Mouse (Mus musculus) embryo, embryonic 11.5 days (tissue): Measurements from ENCODE around the gene Manba.
"Not testable (repeated sequence)": the region's sequence is repeated elsewhere in the genome, so short reads cannot be mapped to it uniquely, and the experiment has no call there.

Experiments used
- DNase-seq: peaks from one replicate; pipeline ENCODE4 v3.0.0-alpha.2; 2012; ENCODE audit warnings: low read depth, low spot score

Gene Manba

DNA sequence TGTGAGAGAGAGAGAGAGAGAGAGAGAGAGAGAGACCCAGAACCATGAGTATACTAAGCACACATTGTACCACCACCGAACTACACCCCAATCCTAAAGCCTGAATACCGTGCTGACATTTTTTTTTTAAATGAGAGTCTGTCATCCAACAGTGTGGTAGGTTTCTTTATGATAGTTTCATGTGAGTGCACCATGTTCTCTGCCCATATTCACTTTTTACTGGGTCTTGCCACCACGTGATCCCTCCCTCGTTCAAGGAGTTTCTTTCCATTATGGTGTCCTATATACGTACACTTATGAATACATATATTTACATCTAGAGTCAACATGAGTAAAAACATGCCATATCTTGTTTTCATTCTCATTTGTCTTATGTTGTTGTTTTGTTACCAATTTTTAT lies 940 bp downstream of the Manba start:
- DNase-seq = no peak

DNA sequence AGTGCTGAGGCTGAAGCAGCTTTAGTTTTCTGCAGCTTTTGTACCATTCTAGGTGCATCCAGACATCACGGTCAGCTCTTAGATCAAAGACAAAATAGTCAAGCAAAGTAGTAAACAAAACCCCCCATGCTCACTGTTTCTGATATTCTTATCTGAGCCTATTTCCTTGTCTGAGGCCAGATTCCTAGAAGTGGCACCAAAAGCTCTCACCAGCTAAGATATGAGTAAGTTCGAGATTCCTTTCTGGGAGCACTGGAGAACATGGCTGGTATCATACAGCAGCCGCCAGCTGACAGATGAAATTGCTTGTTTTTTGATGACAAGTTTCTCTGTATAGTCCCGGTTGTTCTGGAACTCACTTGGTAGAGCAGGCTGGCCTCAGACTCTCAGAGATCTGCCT lies 2.4 kb downstream of the Manba start:
- DNase-seq = no peak

DNA sequence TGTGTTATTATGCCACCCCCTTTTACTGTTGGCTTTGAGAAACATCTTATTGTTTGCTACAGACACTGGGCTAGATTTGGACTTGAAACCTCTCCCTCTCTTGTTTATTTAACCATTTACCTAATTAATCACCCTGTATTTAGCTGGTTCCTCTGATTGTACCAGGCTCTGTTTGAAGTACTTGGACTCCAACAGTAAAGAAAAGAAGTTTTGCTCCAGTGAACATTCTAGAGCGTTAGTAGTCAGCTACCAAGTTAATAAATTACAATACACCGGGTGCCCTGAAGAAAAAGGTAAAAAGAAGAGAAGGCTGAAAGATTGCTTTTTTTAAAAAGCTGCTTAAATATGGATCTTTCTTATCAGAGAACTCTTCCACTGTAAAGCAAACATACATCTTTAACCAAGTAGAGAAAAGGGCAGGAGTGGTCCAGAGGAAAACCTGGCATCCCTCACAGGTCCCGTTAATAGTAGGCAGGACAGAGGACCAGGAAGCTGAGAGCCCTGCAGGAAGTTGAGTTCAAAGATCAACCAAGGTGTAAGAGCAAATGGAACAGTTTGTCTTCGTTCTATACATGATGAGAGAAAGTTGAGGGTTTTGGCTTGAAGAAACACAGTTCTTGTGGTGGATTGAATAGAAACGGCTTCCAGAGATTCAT lies 4.6 kb downstream of the Manba start:
- no peak for DNase-seq

DNA sequence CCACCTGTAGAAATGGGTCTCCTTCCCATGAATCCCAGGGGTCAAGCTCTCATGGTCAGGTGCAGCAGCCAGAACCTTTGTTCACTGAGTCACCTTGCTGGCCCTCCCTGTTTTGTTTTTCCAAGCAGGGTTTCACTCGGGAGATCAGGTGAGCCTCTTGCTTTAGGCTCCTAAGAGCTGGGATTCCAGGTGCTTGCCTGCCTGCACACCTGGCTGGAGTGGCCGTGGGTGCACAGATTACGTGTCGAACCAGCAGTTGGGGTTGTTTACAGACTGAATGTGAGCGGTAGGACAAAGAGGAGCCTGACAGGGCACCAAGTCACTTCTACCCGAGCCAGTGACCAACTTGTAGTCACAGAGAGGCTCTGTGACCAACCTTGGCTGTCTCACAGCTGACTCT lies 5.7 kb downstream of the Manba start:
- DNase-seq = no peak

DNA sequence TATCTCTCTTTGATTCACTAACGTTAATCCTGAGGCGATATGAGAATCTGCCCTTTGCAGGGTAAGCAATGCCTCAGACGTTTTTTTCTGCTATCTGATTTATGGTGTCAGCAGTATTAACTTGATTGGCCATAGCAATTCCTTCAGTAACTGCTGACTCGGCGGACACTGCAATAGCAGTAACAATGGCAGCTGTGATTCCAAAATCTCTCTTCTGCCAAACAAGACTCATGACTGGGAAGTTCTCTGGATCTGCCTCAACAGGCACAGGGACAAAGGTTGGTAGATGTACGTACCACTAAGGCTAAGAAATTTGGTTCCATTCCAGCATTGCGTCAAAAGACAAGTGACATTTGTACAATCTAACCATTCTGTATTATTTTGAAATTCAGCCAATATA lies 7.9 kb downstream of the Manba start:
- DNase-seq = not testable (repeated sequence)

DNA sequence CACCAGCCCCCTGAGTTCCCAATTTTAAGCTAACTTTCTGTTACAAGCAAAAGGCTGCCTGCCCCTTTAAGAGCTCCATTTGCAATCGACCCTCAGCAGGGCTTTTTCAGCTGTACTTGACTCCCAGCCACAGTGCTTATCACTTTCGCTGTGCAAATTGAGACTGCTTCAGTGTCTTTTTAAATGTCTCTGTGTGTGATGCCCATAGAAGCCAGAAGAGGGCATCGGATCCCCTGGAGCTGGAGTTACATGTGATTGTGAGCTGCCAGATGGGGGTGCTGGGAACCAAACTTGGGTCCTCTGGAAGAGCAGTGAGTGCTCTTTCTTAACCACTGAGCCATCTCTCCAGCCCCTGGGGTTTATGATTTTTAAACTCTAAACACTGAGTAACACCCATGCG lies 12.5 kb downstream of the Manba start:
- DNase-seq = not testable (repeated sequence)

DNA sequence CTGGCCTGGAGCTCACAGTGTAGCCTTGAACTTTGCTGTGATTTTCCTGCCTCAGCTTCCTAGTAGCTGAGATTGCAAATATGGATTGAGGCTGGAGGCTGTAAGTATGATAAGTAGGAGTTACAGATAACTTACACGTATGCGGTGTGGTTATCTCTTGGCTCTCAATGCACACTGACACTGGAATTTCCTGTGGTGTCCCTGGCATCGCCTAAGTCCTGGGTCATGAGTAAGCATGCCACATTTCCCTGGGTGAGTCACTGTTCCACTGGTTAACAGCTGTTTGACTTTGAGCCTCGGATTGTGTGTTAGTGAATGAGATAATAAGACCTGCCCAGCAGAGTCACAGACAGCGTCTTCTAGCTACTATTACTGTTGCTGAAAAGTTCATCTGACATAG lies 13.5 kb downstream of the Manba start:
- DNase-seq = no peak

DNA sequence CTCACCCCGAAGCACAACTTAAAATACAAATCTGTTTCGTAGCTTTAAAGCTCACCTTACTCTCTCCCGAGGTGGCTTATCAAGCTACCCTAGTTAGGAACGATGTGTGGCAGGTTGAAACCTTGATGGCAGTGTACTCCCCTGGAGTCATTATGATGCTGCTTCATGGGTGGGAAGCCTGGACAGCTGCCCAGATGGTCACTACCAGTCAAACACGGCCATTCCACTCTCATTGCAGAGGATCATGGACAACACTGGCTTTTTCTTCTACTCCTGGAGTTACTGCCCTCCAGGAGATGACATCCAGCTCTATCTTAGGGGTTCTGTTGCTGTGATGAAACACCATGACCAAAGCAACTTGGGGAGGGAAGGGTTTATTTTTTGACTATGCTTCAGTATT lies 17.7 kb downstream of the Manba start:
- DNase-seq = no peak

DNA sequence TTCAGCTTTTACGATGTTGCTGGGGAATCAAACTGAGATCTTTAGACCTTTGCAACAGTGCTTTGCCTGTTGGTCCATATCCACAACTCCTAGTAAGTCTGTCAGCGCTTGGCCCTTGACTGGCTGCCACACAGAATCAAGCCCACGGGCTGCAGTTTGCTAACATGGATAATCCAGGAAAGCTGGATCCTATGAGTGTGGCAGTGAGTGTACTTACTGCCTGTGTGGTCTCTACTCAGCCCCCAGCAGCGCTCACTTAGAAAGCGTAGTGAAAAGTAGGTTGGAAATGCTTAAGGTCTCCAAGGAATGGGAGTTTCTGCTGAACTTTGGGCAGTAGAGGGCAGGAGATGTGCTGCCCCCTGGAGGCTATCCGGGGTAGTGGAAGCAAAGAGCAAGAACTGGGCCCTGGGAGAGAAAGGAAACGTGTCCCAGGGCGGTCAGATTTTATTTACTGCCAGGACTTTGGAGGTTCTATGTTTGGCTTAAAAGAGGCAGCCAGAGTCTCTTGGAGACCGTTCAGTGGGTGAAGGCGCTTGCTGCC lies 20.0 kb downstream of the Manba start:
- no peak for DNase-seq

DNA sequence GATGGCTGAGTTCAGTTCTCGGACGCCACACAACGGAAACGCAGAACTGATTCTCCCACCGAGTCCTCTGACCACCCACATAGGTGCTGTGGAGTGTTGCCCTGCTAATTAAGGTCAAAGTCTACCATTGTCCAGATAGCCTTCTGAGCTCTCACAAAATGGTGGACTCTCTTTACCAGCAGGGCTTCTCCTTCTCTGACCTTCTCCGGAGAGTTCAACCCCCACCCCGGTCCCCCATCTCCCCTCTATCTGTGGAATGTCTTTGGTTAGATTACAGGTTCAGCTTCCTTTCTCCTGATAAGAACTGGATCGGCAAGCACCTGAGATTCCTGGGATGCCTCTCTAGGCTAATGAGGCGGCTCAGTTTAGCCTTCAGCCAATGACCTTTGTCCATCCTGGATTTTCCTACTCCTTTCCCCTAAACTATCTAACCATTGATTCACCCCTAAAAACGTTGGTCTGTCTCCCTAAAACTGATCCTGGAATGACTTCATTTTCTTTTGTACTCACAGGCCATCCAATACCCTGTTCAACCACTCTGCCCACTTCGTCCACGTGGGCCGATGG lies 20.6 kb downstream of the Manba start:
- no peak for DNase-seq

DNA sequence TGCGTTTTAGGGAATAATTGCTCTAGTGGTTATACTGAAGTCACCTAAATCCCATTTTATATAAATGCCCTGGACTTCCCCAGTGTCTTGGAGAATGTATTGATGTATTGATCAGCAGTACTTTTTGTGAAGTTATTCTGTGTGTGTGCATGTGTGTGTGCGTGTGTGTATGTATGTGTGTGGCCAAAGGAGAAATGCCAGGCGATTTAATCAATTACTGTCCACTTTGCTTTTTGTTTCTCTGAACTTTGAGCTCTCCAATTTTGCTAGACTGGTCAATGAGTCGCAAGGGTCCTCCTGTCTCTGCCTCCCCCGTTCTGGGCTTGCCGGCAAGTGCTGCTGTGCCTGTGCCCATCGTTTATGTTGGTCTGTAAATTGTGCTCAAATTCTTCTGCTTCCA lies 22.1 kb downstream of the Manba start:
- no peak for DNase-seq

DNA sequence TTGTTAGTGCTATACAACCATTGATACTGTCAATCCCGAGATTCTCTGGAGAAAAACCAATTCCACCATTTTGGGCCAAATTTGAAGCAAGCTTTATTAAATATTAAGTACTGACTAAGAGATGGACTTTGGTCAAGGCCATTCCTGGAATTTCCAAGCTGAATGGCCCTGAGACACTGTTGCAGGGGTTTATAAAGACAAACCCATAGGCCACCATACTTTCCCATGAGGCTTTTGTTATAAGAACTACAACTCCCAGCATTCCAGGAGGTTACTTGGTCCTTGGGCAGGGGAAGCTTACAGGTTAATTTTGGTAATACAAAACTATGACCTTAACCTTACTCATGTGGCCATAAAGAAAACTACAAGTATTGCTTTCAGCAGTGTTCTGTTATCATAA lies 22.8 kb downstream of the Manba start:
- DNase-seq = no peak

DNA sequence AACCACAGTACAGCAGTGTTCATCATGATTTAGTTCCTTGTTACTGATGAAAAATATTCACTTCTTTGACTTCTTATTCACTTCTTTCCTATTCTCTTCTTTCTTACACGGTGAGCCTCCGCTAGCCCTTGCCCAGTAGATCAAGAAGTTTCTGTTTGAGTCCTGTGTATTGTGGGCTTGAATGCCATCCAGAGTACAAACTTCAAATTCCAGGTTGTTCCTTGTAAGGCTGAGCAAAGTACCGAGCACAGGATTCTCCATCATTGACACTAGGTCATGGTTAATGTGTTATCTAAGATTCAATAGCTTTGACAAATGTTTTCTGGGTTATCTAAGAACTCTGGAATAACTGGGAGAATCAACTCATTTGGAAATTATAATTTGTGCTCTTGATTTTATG lies 25.0 kb downstream of the Manba start:
- DNase-seq = no peak

DNA sequence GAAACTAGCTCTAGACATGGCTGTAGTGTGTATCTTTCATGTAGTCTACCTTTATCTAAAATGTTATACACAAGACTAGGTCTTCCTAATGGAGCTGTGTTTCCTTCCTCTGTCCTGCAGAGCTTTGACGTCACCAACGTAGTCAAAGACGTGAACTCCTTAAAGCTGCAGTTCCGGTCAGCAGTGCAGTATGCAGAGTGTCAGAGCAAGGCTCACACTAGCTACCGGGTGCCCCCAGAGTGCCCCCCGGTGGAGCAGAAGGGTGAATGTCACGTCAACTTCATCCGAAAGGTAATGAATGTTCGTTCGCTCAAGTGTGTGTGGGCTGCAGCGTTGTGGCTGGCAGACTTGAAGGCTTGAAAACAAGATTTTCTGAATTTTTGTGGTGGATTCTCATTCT lies 26.3 kb downstream of the Manba start:
- DNase-seq = no peak

DNA sequence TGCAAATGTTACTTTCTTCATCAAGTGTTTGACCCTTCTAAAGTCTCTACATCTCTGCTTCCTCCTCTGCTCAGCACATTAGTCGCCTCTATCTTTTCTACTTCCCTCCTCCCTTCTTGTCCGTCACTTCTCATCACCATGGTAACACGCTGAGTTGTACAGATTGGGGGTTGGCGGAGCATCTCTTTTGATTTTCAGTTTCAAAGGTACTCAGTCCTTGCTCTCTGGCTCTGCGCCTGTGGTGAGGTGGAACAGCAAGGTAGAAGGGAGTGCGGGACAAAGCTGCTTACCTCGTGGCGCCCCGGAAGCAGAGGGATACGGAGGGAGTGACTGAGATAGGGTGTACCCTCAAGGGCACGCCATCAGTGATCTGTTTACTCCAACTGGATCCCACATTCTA lies 27.9 kb downstream of the Manba start:
- no peak for DNase-seq

DNA sequence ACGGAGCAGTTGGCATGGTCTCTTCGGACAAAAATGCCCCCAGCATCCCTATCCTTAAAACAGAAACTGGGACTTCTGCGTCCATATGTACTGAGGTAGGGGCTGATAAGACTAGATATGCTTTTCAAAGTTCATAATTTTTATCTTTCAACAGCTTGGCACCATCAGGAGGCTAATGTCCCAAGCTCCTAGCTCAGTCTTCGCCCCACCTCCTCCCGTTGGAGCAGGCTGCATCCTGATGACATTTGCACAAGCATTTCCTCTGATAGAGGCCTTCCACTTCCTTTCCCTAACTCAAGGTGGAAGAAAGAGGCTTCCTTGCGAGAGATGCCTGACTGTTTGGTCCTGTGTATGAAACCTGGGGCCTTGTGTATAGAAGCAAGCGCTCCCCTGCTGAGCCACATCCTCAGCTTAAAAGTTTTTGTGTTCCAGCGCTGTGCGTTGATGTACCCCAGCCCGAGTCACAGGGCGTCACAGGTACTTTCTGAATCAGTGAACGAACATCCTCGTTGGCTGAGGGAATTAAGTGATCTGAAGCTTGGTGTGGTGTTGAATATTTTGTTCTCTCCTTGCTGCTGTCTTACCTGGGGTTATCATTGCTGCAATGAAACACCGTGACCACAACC lies 28.5 kb downstream of the Manba start:
- DNase-seq = no peak

DNA sequence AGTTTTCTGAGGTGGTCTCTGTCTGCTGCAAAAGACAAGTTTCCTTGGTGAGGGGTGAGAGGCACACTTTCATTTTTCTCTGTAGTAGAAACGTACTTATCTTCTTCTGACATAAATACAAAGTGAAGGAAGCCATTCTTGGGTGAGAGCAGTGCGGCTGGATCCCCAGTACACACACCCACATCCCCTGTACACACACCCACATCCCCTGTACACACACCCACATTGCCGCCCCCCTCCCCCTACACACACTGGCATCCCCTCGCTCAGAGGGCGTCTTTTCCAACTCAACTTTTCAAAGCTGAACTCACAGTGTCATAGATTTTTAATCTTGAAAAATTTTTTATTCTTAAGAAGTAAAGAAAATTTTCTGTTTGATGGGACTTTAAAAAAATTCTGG lies 29.8 kb downstream of the Manba start:
- DNase-seq = no peak

DNA sequence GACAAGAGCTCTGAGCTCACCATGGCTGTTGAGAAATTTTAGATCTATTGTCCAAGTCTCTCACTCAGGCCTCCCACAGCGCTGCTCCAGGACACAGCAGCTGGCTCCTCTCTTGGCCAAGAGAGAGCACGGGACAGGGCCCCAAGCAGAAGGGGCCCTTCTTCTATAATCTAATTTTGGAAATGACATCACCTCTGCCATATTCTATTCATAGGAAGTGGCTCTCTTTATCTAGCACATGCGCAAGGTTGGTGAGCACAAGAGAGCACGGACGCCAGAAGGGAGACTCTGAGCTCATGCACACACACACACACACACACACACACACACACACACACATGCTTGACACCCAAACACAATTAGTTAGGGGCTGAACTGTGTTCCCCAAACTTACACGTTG lies 31.5 kb downstream of the Manba start:
- no peak for DNase-seq

DNA sequence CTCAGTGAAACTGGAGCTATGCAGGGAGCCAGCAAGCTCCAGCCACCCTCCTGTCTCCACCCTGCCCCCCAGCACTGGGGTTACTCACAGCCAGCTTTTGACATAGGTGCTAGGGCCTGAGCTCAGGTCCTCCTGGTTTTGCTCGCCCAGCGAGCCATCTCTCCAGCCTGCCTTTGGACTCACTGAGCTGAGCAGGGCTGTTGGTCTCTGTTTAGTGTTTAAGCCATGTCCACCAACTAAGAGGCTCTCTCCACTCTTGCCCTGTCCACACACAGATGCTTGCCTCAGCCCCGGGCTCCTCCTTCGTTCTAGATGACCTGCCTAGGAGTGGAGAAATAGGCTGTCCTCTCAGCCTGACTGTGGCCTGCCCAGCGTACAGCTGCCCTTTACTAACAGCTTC lies 33.5 kb downstream of the Manba start:
- no peak for DNase-seq

DNA sequence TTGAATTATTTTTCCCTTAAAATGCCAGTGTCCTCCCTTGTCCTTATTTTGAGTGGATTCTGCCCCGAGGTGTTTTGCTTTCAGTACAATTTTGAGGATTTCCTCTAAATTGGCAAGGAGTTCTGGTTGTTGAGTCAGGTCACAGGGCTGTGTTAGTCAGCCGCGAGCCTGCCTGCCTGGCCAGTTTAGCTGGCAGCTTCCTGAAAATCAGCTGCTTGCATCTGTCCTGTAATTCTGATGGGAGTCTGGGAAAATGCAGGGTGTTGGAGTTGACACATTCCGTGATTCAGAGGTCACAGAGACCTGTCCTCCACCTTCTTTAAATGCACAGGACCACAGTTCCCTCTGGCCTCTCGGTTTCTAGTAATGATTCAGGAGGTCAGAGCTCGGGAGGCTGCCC lies 34.2 kb downstream of the Manba start:
- no peak for DNase-seq

DNA sequence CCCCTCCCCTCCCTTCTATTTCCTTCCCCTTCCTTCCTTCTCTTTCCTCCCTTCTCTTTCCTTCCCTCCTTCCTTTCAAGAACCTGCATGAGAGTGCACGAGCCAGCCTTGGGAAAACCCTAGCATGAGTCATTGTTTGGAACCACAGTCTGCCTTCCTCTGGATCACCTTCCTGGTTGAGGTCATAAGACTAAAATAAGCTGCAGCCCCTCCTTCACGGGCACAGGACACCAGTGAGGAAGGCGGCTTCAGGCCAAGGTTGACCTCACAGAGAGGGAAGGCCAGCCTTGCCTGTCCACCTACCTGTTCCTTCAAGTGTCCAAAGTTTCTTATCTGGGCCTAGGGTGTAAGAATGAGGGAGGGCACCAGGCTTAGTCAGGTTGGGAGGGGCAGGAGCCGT lies 36.6 kb downstream of the Manba start:
- DNase-seq = no peak

DNA sequence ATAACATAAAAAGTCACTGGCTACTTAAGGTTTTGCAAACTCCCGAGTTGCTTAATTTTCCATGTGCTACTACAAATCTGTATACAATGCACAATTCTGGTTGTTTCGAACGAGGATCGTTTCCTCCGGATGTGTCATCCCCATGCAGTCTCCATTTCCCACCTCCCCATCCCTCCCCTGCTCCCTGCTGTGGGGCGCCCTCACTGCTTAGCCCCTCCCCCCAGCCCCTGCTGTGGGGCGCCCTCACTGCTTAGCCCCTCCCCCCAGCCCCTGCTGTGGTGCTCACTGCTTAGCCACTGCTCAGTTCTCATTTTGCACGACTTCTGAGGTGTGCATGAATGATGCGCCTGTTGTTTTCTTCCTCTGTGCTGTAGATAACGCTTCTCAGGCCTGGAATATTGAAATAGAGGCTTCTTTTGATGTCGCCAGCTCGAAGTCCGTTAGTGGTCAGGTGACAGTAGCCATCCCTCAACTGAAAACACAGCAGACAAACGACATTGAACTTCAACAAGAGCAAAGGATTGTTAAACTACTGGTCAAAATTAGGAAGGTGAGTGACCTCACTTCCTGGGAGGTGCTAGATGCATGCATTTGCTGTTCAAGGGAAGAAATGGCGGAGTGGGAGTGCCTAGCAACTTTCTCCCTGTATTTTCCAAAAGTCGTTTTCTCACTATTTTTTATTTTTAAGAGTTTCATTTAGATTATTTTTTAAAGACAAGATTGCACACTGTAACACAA lies 37.4 kb downstream of the Manba start:
- no peak for DNase-seq

DNA sequence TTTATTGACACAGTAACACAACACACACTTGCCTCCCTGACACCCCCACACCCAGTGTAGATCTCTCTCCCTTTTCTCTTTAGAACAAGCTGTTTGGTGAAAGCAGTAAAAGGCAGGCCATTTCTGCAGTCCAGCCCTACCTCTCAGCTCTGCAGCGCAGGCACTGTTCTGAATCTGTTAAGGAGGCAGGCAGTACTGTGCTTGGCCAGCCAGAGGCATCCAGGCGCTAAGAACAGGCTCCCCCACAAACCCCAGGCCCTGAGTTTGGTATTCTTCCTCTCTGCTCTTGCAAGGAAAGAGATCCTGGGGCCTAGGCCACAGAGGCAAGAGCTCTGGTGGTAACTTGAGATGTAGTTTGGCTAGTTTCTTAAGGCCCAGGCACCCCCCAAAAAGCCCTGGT lies 39.5 kb downstream of the Manba start:
- not testable (repeated sequence) for DNase-seq
